Mouse (Mus musculus): ENCODE measurements around the gene Fgd6. TPM values are rescaled to one million over a fixed set of nuclear protein-coding genes. Genes with fewer than 3 reads are reported as not detected.

Gene Fgd6
- polyA plus RNA-seq, 1 experiment from 2014 or later: 1.7 TPM

DNA sequence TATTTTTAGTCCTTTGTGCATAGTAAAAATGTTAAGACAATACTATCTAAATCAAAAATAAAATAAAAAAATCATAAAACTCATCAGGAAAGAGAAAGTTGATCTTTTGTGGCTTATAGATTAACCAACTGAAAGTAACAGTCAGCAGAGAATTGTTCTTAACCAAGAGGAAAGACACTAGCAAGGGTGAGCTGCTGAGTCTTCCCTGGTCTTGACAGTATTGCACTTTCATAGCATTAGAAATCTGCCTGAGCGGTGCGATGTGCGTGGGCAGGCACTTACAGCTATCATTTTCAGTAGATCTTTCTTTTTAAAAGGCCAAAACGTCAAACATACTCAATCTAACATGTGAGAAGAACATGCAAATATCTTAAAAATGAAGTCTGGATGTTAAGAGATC lies 14.7 kb upstream of the Fgd6 start:
- no peak overlapping the region for H3K27ac ChIP-seq (replicated peaks)
- no peaks in the 10 kb centered on the region for H3K9me3 ChIP-seq
- H3K9ac ChIP-seq (replicated peaks): no peak overlapping the region
- no peak overlapping the region for H3K4me3 ChIP-seq
- WGBS: 90% methylated on average over 4 of the region's 4 CpGs
- H3K27me3 ChIP-seq: no peaks in the 10 kb centered on the region
- H3K36me3 ChIP-seq: peaks cover 12% of the 10 kb centered on the region
- no peak for ATAC-seq (replicated peaks)
- H3K4me1 ChIP-seq: no peaks in the 10 kb centered on the region
- H3K4me2 ChIP-seq (replicated peaks): no peak overlapping the region

- WGBS: 97% methylated on average over 8 of the region's 8 CpGs
- Histone ChIP-seq H3K4me1 (no peaks in the 10 kb centered on the region), H3K9me3 (no peaks in the 10 kb centered on the region), H3K27me3 (no peaks in the 10 kb centered on the region), H3K4me2 (replicated peaks) (no peak overlapping the region), H3K9ac (replicated peaks) (no peak overlapping the region), H3K27ac (replicated peaks) (no peak overlapping the region), H3K36me3 (peaks cover 20% of the 10 kb centered on the region), H3K4me3 (no peak overlapping the region)
- 0 out of 2 replicates have a peak, but pooled peaks have one; percentile 26 for ATAC-seq (replicated peaks)
Measured at GRCm38 (mm10) chr10:94025079-94025478, 10.7 kb upstream of the Fgd6 start.

DNA sequence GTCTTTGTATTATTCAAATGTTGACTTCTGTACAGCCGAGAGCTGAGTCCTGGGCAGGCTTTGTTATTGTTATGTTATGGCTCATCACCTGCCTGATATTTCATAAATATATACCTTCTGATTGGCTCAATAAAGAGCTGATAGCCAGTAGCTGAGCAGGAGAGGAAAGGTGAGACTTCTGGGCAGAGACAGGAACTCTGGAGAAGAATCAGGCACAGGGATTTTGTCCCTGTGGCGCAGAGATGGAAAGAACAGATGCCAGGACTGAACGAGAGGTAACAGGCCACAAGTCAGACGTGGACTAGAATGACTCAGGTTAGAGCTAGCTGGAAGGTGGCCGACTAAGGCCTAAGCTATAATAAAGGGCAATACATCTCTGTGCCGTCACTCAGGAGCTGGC lies 7.3 kb upstream of the Fgd6 start:
- Histone ChIP-seq H3K36me3 (peaks cover 23% of the 10 kb centered on the region), H3K4me2 (replicated peaks) (no peak overlapping the region), H3K4me3 (no peak overlapping the region), H3K27ac (replicated peaks) (no peak overlapping the region), H3K9ac (replicated peaks) (no peak overlapping the region), H3K4me1 (peaks cover 11% of the 10 kb centered on the region), H3K9me3 (no peaks in the 10 kb centered on the region), H3K27me3 (no peaks in the 10 kb centered on the region)
- no peak for ATAC-seq (replicated peaks)
- 83% methylated on average over 6 of the region's 6 CpGs for WGBS

DNA sequence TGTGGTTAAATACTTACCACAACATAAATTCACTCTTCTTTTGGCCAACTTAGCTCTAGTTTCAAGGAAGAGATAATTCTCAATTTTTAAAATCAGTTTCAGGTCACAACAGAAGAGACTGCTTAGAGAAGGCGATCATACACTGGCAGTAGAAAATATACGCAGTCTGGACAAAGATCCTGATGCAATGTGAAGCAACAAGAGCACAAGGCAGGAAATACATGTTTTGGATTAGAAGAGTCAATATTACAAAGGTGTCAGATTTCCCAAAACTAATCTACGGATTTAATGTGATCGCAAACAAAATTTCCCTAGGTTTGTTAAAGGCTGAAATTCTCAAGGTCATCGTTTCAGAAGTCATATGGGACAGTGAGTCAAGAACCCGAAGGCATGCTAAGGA lies 4.6 kb upstream of the Fgd6 start:
- no peaks in the 10 kb centered on the region for H3K27me3 ChIP-seq
- H3K9ac ChIP-seq (replicated peaks): no peak overlapping the region
- H3K4me3 ChIP-seq: no peak overlapping the region
- H3K36me3 ChIP-seq: peaks cover 11% of the 10 kb centered on the region; the same call in 1 of the 2 replicates
- peaks cover 26% of the 10 kb centered on the region for H3K4me1 ChIP-seq
- 96% methylated on average over 6 of the region's 6 CpGs for WGBS
- H3K9me3 ChIP-seq: no peaks in the 10 kb centered on the region
- no peak for ATAC-seq (replicated peaks)
- H3K27ac ChIP-seq (replicated peaks): no peak overlapping the region
- H3K4me2 ChIP-seq (replicated peaks): no peak overlapping the region

DNA sequence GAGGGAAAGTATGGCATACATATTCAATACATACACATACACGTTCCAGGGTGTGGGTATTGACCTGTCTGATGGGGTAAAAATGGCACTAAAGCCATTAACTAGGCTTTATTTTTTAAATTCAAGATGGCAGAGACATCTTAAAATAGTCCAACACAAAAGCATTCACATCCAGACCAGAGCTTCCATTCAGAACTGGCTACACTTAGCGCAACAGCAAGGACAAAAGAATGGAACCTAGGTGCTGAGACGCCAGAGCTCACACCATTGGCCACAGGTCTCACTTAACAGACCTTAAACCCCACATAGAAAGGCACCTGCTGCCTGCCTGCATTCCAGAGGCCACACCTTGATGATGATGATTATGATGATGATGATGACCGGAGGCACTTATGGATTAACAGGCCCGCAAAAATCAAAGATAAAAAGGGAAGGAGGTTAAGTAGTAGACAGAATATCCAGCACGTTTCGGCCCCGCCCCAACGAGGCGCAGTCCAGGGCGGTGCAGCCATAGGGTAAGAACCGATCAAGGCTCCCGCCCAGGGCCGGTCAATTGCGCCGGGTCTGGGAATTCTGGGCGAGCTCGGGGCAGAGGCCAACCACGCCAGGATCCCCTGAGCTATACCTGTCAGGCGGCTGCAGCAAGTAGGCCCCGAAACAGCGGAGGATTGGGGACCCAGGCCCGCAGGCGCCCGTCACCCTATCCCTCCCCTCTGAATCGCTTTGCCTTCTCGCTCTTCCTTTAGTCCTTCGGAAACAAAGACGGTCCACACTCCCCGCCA lies 734 bp upstream of the Fgd6 start:
- peak overlapping the region; percentile 88 for H3K9ac ChIP-seq (replicated peaks)
- peak; percentile 82 for ATAC-seq (replicated peaks)
- H3K36me3 ChIP-seq: peaks cover 3% of the 10 kb centered on the region; the same call in 1 of the 2 replicates
- peak overlapping the region; percentile 74 for H3K4me3 ChIP-seq
- under 1% methylated on average over 30 of the region's 30 CpGs for WGBS
- H3K4me1 ChIP-seq: peaks cover 26% of the 10 kb centered on the region
- H3K27ac ChIP-seq (replicated peaks): peak overlapping the region; percentile 70
- no peaks in the 10 kb centered on the region for H3K27me3 ChIP-seq
- H3K9me3 ChIP-seq: no peaks in the 10 kb centered on the region
- peak overlapping the region; percentile 57 for H3K4me2 ChIP-seq (replicated peaks)

DNA sequence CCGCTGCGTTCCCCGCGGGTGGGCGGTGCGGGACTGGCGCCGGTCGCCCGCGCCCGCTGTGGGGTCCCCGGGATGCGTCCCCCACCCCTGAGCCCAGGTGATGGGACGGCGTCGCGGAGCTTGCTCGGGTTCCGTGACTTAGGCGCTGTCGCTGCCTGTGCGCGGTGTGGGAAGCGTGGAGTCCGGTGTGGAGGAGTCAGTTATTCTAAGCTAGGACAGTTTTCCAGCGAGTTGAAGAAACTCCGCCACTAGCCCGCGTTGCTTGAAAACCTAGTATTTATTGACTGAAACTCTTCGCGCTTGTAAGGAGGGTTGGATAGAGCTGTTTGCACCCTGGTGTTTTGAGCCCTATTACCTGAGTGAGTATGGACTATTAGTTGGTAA lies 566 bp downstream of the Fgd6 start:
- peak overlapping the region; percentile 74 for H3K4me3 ChIP-seq
- 1% methylated on average over 32 of the region's 32 CpGs for whole genome bisulfite sequencing
- no peaks in the 10 kb centered on the region for H3K36me3 ChIP-seq
- no peak; the same call in 1 of the 2 replicates for ATAC-seq (replicated peaks)
- H3K27ac ChIP-seq (replicated peaks): peak overlapping the region; percentile 38; the same call in 1 of the 2 replicates
- H3K4me2 ChIP-seq (replicated peaks): peak overlapping the region; percentile 96
- H3K9me3 ChIP-seq: no peaks in the 10 kb centered on the region
- H3K4me1 ChIP-seq: peaks cover 26% of the 10 kb centered on the region
- H3K27me3 ChIP-seq: no peaks in the 10 kb centered on the region
- peak overlapping the region; percentile 63 for H3K9ac ChIP-seq (replicated peaks)

DNA sequence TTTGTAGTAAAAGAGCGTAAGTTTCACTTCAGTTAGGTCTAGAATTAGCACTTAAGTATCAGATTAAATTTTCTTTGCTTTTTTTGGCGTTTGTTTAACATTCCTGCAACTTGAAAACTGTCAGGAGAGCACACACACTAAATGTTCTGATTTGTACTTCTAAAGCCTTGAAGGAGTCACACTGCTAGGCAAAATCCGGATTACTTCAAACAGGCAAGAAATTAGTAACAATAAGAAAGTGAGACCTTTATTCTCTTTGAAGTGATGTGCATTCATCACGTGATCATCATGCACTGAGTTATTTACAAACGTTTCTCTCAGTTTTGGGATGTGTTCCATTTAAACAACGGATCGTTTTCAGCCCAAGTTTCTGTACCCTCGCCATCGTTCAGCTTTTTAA lies 1.4 kb downstream of the Fgd6 start:
- WGBS: 31% methylated on average over 9 of the region's 9 CpGs
- Histone ChIP-seq H3K27ac (replicated peaks) (no peak overlapping the region), H3K27me3 (no peaks in the 10 kb centered on the region), H3K9me3 (no peaks in the 10 kb centered on the region), H3K4me3 (0 out of 2 replicates have a peak overlapping the region, but pooled peaks have one; percentile 74), H3K4me1 (peaks cover 26% of the 10 kb centered on the region), H3K4me2 (replicated peaks) (0 out of 2 replicates have a peak overlapping the region, but pooled peaks have one; percentile 96), H3K36me3 (no peaks in the 10 kb centered on the region), H3K9ac (replicated peaks) (no peak overlapping the region)
- no peak for ATAC-seq (replicated peaks)

DNA sequence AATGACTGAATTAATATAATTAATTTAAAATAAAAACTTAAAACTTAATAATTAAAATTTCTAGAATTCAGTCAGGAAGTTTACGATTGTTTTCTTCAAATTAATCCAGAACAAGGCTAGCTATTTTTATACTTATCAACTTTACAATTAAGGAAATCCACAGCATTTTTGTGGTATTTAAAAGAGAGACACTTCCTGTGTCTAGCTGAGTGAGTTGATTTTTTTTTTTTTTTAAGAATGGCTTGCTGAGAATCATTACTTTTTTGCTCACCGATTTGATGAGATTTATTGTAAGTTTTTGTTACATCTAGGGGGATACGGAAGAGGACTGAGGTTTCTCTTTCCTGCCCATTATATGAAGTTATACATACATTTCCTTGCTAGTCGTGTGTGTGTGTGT lies 1.8 kb downstream of the Fgd6 start:
- no peak overlapping the region for H3K4me3 ChIP-seq

GRCm38 (mm10) chr10:94038366-94039260 lies 2.8 kb downstream of the Fgd6 start:
- H3K27ac ChIP-seq (replicated peaks): no peak overlapping the region
- no peaks in the 10 kb centered on the region for H3K27me3 ChIP-seq
- H3K4me2 ChIP-seq (replicated peaks): no peak overlapping the region
- no peak for ATAC-seq (replicated peaks)
- no peaks in the 10 kb centered on the region for H3K36me3 ChIP-seq
- no peak overlapping the region for H3K4me3 ChIP-seq
- peaks cover 14% of the 10 kb centered on the region for H3K4me1 ChIP-seq
- H3K9me3 ChIP-seq: no peaks in the 10 kb centered on the region
- H3K9ac ChIP-seq (replicated peaks): no peak overlapping the region
- WGBS: 64% methylated on average over 7 of the region's 7 CpGs

More for the DNA sequence above, 1.8 kb downstream of the Fgd6 start:
- no peak overlapping the region for H3K4me2 ChIP-seq (replicated peaks)
- no peak for ATAC-seq (replicated peaks)
- no peak overlapping the region for H3K27ac ChIP-seq (replicated peaks)
- peaks cover 22% of the 10 kb centered on the region for H3K4me1 ChIP-seq
- no peak overlapping the region for H3K9ac ChIP-seq (replicated peaks)
- no peaks in the 10 kb centered on the region for H3K9me3 ChIP-seq
- 78% methylated on average over 4 of the region's 4 CpGs for WGBS
- H3K36me3 ChIP-seq: no peaks in the 10 kb centered on the region
- no peaks in the 10 kb centered on the region for H3K27me3 ChIP-seq

GRCm38 (mm10) chr10:94043908-94044307 lies 8.1 kb downstream of the Fgd6 start:
- no peaks in the 10 kb centered on the region for H3K36me3 ChIP-seq
- no peak overlapping the region for H3K9ac ChIP-seq (replicated peaks)
- no peak overlapping the region for H3K4me2 ChIP-seq (replicated peaks)
- no peak overlapping the region for H3K4me3 ChIP-seq
- ATAC-seq (replicated peaks): no peak
- no peaks in the 10 kb centered on the region for H3K27me3 ChIP-seq
- H3K27ac ChIP-seq (replicated peaks): no peak overlapping the region
- no peaks in the 10 kb centered on the region for H3K9me3 ChIP-seq
- 32% methylated on average over 10 of the region's 10 CpGs for WGBS
- H3K4me1 ChIP-seq: no peaks in the 10 kb centered on the region

- Histone ChIP-seq H3K4me2 (replicated peaks) (no peak overlapping the region), H3K4me3 (no peak overlapping the region), H3K9ac (replicated peaks) (no peak overlapping the region), H3K4me1 (0 out of 2 replicates have a peak, but pooled peaks cover 3% of the 10 kb centered on the region), H3K27ac (replicated peaks) (no peak overlapping the region), H3K27me3 (no peaks in the 10 kb centered on the region), H3K36me3 (no peaks in the 10 kb centered on the region), H3K9me3 (no peaks in the 10 kb centered on the region)
- ATAC-seq (replicated peaks): no peak
- 93% methylated on average over 13 of the region's 13 CpGs for WGBS
Measured at GRCm38 (mm10) chr10:94045301-94045700, 9.5 kb downstream of the Fgd6 start.

DNA sequence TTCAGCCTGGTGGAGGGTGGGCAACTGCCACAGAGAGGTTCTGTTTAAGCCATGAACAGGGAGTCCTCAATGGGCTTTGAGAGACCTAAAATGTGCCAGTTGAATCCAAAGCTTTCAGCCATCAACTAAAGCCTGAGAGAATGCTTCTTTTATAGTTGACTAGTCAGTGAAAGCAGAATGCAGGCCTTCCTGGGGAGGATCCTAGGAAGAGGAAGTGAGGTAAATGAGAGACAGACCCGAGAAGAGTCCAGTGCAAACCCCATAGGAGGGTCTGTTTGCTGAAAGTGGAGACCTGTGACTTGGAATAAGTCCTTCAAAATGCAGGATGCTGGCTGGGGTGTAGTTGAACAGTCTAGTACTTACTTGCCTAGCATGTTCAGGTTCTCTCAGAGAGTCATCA lies 11.2 kb downstream of the Fgd6 start:
- WGBS: 51% methylated on average over 1 of the region's 1 CpGs
- H3K4me1 ChIP-seq: 0 out of 2 replicates have a peak, but pooled peaks cover 3% of the 10 kb centered on the region
- no peak overlapping the region for H3K9ac ChIP-seq (replicated peaks)
- H3K4me2 ChIP-seq (replicated peaks): no peak overlapping the region
- H3K9me3 ChIP-seq: no peaks in the 10 kb centered on the region
- no peak overlapping the region for H3K4me3 ChIP-seq
- no peaks in the 10 kb centered on the region for H3K36me3 ChIP-seq
- no peak for ATAC-seq (replicated peaks)
- H3K27ac ChIP-seq (replicated peaks): no peak overlapping the region
- no peaks in the 10 kb centered on the region for H3K27me3 ChIP-seq

Measured in forebrain, embryonic 15.5 days (tissue).